Mouse (Mus musculus) MEL (cell line): ENCODE data around the gene Reln.

Experiments
- CTCF ChIP-seq, 3 experiments: IDR thresholded peaks in 2 of 3; conservative IDR thresholded peaks in 1 of 3; 2 replicates each; pipeline ENCODE4 v1.5.1; 2011 to 2012; ENCODE audit warnings: low read length in 3 of 3, low read depth in 2 of 3, mild to moderate bottlenecking in 2 of 3, improper control_type of control experiment in 1 of 3, inconsistent platforms in 1 of 3, mixed read lengths in 1 of 3, moderate library complexity in 1 of 3; ENCODE audit not compliant: control insufficient read depth in 1 of 3, insufficient read depth in 1 of 3, poor library complexity in 1 of 3, severe bottlenecking in 1 of 3
- ETS1 ChIP-seq: IDR thresholded peaks from 2 replicates; pipeline ENCODE4 v1.6.1; 2012; ENCODE audit warnings: low read depth, mild to moderate bottlenecking, inconsistent platforms, low read length, improper control_type of control experiment, moderate library complexity
- GABPA ChIP-seq: IDR thresholded peaks from 2 replicates; pipeline ENCODE4 v1.6.1; 2012; ENCODE audit warnings: low read depth, mild to moderate bottlenecking, inconsistent platforms, low read length, improper control_type of control experiment, moderate library complexity
- GATA1 ChIP-seq: IDR thresholded peaks from 2 replicates; pipeline ENCODE4 v1.6.1; 2011; ENCODE audit warnings: low read depth, low read length, improper control_type of control experiment
- POLR2A ChIP-seq, 2 experiments: IDR thresholded peaks; 2 replicates each; pipeline ENCODE4 v1.6.1; 2011 to 2012; ENCODE audit warnings: low read length in 2 of 2, mild to moderate bottlenecking in 2 of 2, control low read depth in 1 of 2, improper control_type of control experiment in 1 of 2, low read depth in 1 of 2, moderate library complexity in 1 of 2; ENCODE audit not compliant: control insufficient read depth in 1 of 2, insufficient read depth in 1 of 2, poor library complexity in 1 of 2
- RCOR1 ChIP-seq: IDR thresholded peaks from 2 replicates; pipeline ENCODE4 v1.6.1; 2012; ENCODE audit warnings: low read depth, mild to moderate bottlenecking, inconsistent platforms, low read length, improper control_type of control experiment
- SIN3A ChIP-seq: IDR thresholded peaks from 2 replicates; pipeline ENCODE4 v1.6.1; 2012; ENCODE audit warnings: low read length, improper control_type of control experiment, inconsistent platforms
- UBTF ChIP-seq: IDR thresholded peaks from 2 replicates; pipeline ENCODE4 v1.6.1; 2012; ENCODE audit warnings: low read depth, mild to moderate bottlenecking, inconsistent platforms, low read length, improper control_type of control experiment, moderate library complexity, borderline replicate concordance; ENCODE audit not compliant: insufficient read depth
- USF1 ChIP-seq: IDR thresholded peaks from 2 replicates; pipeline ENCODE4 v1.6.1; 2014; ENCODE audit warnings: low read depth, mild to moderate bottlenecking, inconsistent platforms, low read length, improper control_type of control experiment, moderate library complexity

DNA sequence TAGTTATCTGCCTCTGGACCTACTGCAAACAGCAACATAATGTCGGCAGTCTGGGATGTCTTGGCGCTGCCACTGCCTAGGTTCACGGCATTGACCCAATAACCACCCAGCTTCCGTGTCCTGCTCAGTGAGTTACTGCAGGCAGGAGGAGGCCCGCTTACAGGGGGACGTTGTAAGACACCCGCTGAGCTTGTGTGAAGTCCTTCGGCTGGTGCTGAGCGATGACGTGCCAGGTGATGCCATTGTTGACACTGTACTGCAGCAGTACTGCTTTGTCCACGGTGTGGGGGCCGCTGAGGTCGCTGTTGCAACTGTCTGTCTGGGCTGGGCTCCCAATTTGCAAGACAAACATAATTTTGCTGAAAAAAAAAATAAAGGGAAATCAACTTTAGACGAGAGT is 447.9 kb downstream of the Reln start:
- TF ChIP-seq USF1: no peak
- TF ChIP-seq POLR2A (IDR thresholded peaks at IDR 0.05; ENCODE audit: control insufficient read depth in 1 of 2, insufficient read depth in 1 of 2, low read depth in 1 of 2, low read length in 2 of 2, poor library complexity in 1 of 2): no peak
- no peak for TF ChIP-seq CTCF (IDR thresholded peaks at IDR 0.05 in 2 of 3, conservative IDR thresholded peaks at IDR 0.05 in 1 of 3; ENCODE audit: control insufficient read depth in 1 of 3, insufficient read depth in 1 of 3, low read depth in 2 of 3, low read length in 3 of 3, poor library complexity in 1 of 3, severe bottlenecking in 1 of 3)
- no peak for TF ChIP-seq GABPA
- TF ChIP-seq ETS1: no peak
- TF ChIP-seq GATA1: no peak
- TF ChIP-seq RCOR1: no peak
- no peak for TF ChIP-seq SIN3A
- TF ChIP-seq UBTF: no peak
